Mouse (Mus musculus) cerebellum, postnatal 36 days (tissue): ENCODE data around the gene Htr3a.

Source experiments
- DNase-seq, 2 experiments: peaks; one replicate each; pipeline ENCODE4 v3.0.0; 2021 to 2022; ENCODE audit warnings: mixed read lengths in 2 of 2

Htr3a gene

GRCm38 (mm10) chr9:48910885-48911537 lies at the start of gene Htr3a:
Htr3a (minus strand) TSS chr9:48911099.
- DNase-seq: peak; percentile 63 to 75

DNA sequence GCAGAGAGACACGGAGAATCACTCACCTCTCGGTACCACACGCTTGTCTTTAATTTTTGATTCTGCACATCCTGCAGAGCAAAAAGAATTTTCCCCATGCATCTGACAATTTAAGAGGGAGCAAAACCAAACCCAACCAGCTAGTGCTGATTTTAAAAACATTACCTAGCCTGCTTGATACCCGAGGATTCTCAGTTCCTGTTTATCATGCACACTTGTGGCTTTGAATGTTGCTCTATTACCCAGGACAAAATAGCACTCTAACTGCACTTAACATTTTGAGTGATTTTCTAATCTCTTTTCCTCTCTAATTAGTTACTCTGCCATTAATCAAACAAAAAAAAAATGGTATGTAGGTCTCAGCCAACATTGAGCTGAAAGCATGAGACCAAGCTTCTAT lies 36.7 kb upstream of the Htr3a start:
- no peak for DNase-seq

GRCm38 (mm10) chr9:48942349-48942748 lies 31.4 kb upstream of the Htr3a start:
- DNase-seq: no peak

DNA sequence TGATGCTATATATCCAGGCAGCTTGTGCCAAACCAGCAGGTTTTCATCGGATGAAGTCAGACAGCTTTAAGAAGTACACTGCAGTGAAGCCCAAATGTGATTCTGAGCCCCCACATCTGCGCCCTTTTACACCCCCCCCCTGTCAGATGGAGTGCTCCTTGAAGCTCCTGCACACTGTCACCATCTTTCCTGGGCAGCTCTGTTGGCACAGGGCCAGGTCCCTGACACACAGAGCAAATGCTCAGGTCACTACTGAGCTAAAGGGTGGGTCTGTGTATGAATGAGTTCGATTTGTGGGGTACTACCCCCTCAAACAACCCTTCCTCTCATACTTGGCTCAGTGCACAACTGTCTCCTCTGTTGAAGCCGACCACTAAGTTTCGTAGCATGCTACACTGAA lies 18.5 kb upstream of the Htr3a start:
- DNase-seq: peak in 1 of 2 experiments; percentile 7

GRCm38 (mm10) chr9:48928781-48929180 lies 17.9 kb upstream of the Htr3a start:
- DNase-seq: no peak

- peak in 1 of 2 experiments; percentile 10 for DNase-seq
These were observed 5.3 kb upstream of the Htr3a start for GRCm38 (mm10) chr9:48916011-48916788.

- DNase-seq: no peak
These were observed 6.5 kb downstream of the Htr3a start for GRCm38 (mm10) chr9:48904421-48904820.

DNA sequence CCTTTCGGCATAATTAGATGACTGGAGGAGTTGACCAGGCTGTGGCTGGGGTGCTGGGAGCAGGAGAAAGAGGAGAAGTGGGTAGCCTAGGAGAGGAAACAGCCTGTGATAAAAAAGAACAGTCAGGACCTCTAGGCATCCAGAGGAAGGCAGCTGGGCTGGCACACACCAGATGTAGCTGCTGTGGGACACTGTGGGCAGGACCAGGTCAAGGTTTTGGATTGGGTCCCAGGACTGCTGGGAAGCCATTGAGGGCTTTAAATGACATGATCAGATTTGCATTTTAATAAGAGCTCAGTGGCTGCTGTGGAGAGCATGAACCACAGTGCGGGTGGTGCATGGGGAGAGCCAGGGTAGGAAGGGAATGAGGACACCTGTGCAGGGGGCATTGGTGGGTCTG lies 7.1 kb downstream of the Htr3a start:
- DNase-seq: no peak

DNA sequence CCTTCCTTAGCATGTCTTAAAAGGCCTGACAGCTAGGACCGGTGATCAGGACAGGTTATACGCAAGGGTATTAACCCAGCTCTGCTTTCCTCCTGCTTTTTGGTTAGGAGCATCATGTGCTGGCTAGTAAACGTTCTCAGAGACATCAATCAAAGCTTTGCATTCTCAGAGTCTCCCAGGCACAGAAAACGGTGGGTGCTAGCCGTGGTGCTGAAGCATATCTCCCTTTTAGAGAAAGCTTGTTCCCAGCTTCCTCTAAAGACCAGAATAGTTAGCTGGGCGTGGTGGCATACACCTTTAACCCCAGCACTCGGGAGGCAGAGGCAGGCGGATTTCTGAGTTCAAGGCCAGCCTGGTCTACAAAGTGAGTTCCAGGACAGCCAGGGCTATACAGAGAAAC lies 12.3 kb downstream of the Htr3a start:
- no peak for DNase-seq

GRCm38 (mm10) chr9:48895819-48896536 lies 14.9 kb downstream of the Htr3a start:
- no peak for DNase-seq

DNA sequence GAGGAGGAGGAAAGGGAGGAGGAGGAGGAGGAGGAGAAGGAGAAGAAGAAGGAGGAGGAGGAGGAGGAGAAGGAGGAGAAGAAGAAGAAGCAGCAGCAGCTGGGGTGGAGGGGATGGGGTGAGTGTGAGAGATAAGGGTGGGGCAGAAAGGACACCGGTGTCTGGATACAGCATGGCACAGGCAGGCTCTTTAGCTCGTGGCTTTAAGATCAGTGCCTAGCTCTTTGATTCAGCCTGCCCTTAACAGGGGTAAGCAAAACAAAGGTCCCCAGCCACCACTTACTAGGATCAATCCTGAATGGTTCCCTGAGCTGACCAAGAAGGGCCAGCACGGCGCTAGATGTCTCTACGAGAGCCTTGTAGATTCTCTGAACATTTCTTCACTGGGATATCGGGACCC lies 16.1 kb downstream of the Htr3a start:
- no peak for DNase-seq

DNA sequence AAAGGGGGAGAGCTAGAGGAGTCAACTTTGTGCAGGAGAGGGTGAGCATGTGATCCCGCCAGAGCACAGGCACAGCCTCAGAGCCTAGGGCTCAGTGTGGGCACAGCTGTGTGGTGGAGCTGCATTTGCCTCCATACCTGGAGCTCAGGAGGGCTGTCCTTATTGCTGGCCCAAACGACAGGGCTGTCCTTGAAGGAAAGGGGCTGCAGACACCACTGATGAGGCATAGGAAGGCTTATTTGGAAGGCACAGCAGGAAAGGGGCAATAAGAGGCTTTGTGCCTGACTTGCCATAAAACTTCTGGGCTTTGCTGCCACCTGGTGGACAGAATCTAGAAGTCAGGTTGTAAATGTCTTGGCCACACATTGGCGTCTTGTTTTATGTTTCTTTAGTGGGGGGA lies 16.9 kb downstream of the Htr3a start:
- peak; percentile 62 to 76 for DNase-seq

DNA sequence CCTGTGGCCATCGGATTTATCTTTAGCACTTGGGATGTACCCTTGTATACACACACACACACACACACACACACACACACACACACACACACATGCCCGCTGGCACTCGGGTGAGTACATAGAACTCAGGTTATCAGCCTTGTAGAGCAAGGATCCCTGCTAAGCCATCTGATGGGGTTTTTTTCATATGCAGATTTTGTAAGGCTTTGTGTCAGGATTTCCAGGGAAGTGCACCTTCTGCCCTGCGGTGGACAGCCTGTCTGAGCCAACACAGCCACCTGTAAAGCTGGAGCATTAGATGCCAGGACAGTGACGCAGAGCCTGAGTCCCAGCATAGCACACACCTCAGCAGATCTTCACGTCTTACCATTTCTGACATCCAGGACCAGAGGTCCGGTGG lies 21.8 kb downstream of the Htr3a start:
- DNase-seq: no peak

GRCm38 (mm10) chr9:48872896-48873295 lies 38.0 kb downstream of the Htr3a start:
- no peak for DNase-seq

- DNase-seq: no peak
These were observed 44.3 kb downstream of the Htr3a start for GRCm38 (mm10) chr9:48866523-48867121.

- DNase-seq: no peak
These were observed 45.7 kb downstream of the Htr3a start for GRCm38 (mm10) chr9:48865235-48865634.

- DNase-seq: no peak
These were observed 49.4 kb downstream of the Htr3a start for GRCm38 (mm10) chr9:48861481-48861880.

DNA sequence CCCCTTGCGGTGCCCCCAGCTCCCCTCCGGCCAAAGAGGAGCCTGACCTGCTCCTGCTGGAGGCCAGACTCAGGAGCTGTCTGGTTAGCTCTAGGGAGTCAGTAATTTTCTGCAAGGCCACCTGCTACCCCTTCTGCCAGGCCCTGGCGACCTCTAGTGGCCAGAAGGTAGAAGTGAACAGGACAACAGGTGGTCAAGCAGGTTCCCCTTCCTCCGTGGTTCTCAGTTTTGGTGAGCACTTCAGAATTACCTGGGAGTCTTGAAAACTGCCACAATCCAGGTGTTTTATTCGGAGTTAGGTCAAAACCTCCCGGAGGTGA lies 50.4 kb downstream of the Htr3a start:
- peak; percentile 71 to 72 for DNase-seq

DNA sequence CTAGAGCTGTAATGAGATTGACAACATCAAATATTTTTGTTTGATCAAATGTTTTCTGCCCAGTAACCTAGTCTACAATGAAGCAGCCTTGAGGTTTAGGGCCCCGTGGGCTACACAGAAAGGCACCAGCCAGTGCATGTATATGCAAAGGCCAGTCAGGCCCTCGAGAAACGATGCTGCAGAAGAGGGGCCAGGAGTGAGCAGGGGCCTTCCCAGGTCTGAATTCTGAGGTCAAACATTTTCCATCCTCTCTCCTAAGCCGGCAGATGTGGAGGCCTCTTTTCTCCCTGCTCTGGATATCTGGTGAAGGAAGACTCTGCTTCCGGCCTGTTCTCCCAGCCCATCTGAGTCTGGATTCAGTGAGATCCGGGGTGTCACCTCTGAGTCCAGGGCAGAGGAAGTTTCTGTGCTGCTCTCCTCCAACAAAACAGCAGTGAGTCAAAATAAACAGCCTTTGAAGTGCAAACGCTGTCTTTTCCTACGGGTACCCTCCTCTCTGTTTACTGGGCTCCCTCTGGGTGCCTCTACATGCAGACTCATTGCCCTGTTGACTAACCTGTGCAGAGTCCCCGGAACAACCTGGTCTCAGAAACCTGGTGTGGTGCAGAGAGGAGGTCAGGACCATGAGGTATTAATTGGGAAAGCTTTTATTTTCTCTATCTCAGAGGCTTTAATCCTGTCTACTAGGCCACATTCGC lies 50.9 kb downstream of the Htr3a start:
- no peak for DNase-seq

GRCm38 (mm10) chr9:48857944-48858343 lies 53.0 kb downstream of the Htr3a start:
- DNase-seq: no peak

DNA sequence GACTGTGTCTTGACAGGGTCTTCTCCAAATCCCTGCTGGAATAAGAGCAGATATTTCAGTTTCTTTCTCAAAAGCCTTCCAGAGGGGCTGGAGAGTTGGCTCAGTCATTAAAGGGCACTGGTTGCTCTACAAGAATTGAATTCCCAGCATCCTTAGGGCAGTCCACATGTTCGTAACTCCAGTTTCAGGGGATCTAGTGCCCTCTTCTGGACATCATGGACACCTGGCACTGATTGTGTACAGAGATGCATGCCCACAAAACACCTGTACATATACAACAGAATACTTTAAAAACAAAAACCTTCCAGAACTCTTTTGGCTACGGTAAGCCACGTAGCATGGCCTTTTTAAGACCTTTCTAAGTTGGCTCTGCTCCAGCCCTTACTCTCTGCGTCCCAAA lies 54.7 kb downstream of the Htr3a start:
- DNase-seq: no peak

DNA sequence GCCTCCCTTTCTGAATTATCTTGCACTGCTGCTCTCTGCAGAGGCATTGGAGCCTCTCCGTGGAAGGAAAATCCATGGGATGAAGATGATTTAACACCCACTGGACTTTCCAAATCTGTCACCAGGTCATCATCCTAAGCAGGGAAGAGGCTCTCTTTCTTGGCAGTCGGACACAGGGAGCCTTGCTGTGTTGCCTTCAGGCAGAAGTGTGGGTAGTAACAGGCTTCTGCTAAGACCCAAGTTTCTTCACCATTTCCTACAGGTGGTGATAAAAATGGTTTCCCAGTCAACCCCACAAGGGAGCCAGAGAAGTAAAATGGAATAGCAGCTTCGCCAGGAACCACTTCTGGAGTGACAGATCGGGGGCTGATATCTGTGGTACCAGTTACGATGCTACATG lies 61.4 kb downstream of the Htr3a start:
- DNase-seq: no peak
